Mouse (Mus musculus) layer of hippocampus, adult 9-11 months (tissue): ENCODE results near the gene Adssl1.
A peak's percentile ranks its signal among the peaks of the same experiment; 100 is the strongest.

Experiments
- DNase-seq: peaks from one replicate; pipeline ENCODE4 v3.0.0; 2022

Adssl1 gene

GRCm38 (mm10) chr12:112593951-112594915 lies 25.6 kb upstream of the Adssl1 start:
- DNase-seq = no peak

- no peak for DNase-seq
Measured at GRCm38 (mm10) chr12:112594989-112595388, 24.9 kb upstream of the Adssl1 start.

GRCm38 (mm10) chr12:112595626-112596025 lies 24.2 kb upstream of the Adssl1 start:
- no peak for DNase-seq

- no peak for DNase-seq
Measured at GRCm38 (mm10) chr12:112596454-112596853, 23.4 kb upstream of the Adssl1 start.

GRCm38 (mm10) chr12:112596891-112597500 lies 22.8 kb upstream of the Adssl1 start:
- no peak for DNase-seq

- no peak for DNase-seq
Measured at GRCm38 (mm10) chr12:112597618-112598017, 22.2 kb upstream of the Adssl1 start.

- DNase-seq = no peak
Measured at GRCm38 (mm10) chr12:112599198-112599597, 20.6 kb upstream of the Adssl1 start.

GRCm38 (mm10) chr12:112599942-112600611 lies 19.8 kb upstream of the Adssl1 start:
- DNase-seq = no peak

- no peak for DNase-seq
Measured at GRCm38 (mm10) chr12:112604022-112604421, 15.8 kb upstream of the Adssl1 start.

GRCm38 (mm10) chr12:112604709-112605649 lies 14.9 kb upstream of the Adssl1 start:
- DNase-seq = no peak

GRCm38 (mm10) chr12:112605766-112606165 lies 14.1 kb upstream of the Adssl1 start:
- peak; percentile 70 for DNase-seq

- no peak for DNase-seq
Measured at GRCm38 (mm10) chr12:112606998-112607397, 12.8 kb upstream of the Adssl1 start.

- no peak for DNase-seq
Measured at GRCm38 (mm10) chr12:112609031-112609430, 10.8 kb upstream of the Adssl1 start.

- DNase-seq = no peak
Measured at GRCm38 (mm10) chr12:112616668-112617067, 3.2 kb upstream of the Adssl1 start.

GRCm38 (mm10) chr12:112617184-112617583 lies 2.7 kb upstream of the Adssl1 start:
- DNase-seq = peak; percentile 91

GRCm38 (mm10) chr12:112617898-112618380 lies 1.9 kb upstream of the Adssl1 start:
- DNase-seq = peak; percentile 84

GRCm38 (mm10) chr12:112618981-112619685 lies 712 bp upstream of the Adssl1 start:
- DNase-seq = peak; percentile 60

- no peak for DNase-seq
Measured at GRCm38 (mm10) chr12:112620354-112621061, 663 bp downstream of the Adssl1 start.

GRCm38 (mm10) chr12:112621900-112622299 lies 2.1 kb downstream of the Adssl1 start:
- DNase-seq = no peak

- DNase-seq = no peak
Measured at GRCm38 (mm10) chr12:112623742-112624141, 3.9 kb downstream of the Adssl1 start.

GRCm38 (mm10) chr12:112625700-112626099 lies 5.9 kb downstream of the Adssl1 start:
- DNase-seq = no peak
